Mouse (Mus musculus) embryonic facial prominence, embryonic 12.5 days (tissue): ENCODE measurements at regions not wholly inside any gene's neighbourhood (a gene's known extent, or its start where the extent isn't known, plus 50 kb on each side); places are given as distances from the start of the nearest gene placed in this dataset.

Experiments
- ATAC-seq: fragments of 200-750 bp; cut with Nextera tagmentation; 2 replicates; pipeline ENCODE4 v1.8.0; 2017; ENCODE audit not compliant: insufficient number of reproducible peaks, insufficient read depth, low FRiP score, low TSS enrichment
- H3K27ac ChIP-seq: fragments of 300-500 bp; sonication (generic); 2 replicates; pipeline ENCODE4 v1.5.1; 2016; ENCODE audit warnings: mild to moderate bottlenecking
- H3K27me3 ChIP-seq: fragments of 300-500 bp; sonication (generic); 2 replicates; pipeline ENCODE4 v1.6.1; 2016; ENCODE audit warnings: mild to moderate bottlenecking, moderate library complexity
- H3K36me3 ChIP-seq: fragments of 300-500 bp; sonication (generic); 2 replicates; pipeline ENCODE4 v1.6.1; 2016; ENCODE audit warnings: mild to moderate bottlenecking
- H3K4me1 ChIP-seq: fragments of 300-500 bp; sonication (generic); 2 replicates; pipeline ENCODE4 v1.6.1; 2016
- H3K4me2 ChIP-seq: fragments of 300-500 bp; sonication (generic); replicated peaks from 2 replicates; pipeline ENCODE4 v1.6.1; 2016; ENCODE audit warnings: mild to moderate bottlenecking, moderate library complexity
- H3K4me3 ChIP-seq: fragments of 300-500 bp; sonication (generic); 2 replicates; pipeline ENCODE4 v1.5.1; 2016; ENCODE audit warnings: mild to moderate bottlenecking
- H3K9ac ChIP-seq: fragments of 300-500 bp; sonication (generic); 2 replicates; pipeline ENCODE4 v1.6.1; 2016; ENCODE audit warnings: mild to moderate bottlenecking, moderate library complexity
- H3K9me3 ChIP-seq: fragments of 300-500 bp; sonication (generic); 2 replicates; pipeline ENCODE4 v1.6.1; 2016; ENCODE audit warnings: mild to moderate bottlenecking, moderate library complexity
- WGBS: fragments of 180-500 bp; shearing (Covaris S2); methylation state at CpG from one replicate; pipeline ENCODE4 v1.1.7; 2016; 5-methylcytosine and 5-hydroxymethylcytosine counted together

- no peaks in the 10 kb centered on the region for H3K9me3 ChIP-seq
- H3K27me3 ChIP-seq = no peaks in the 10 kb centered on the region
- no peak overlapping the region for H3K27ac ChIP-seq
- no peaks in the 10 kb centered on the region for H3K4me1 ChIP-seq
- no peak overlapping the region for H3K4me3 ChIP-seq
- no peak overlapping the region for H3K9ac ChIP-seq
- ATAC-seq = no peak
- no peak overlapping the region for H3K4me2 ChIP-seq
- 86% methylated on average over 5 of the region's 5 CpGs for WGBS
- no peaks in the 10 kb centered on the region for H3K36me3 ChIP-seq
Observed at GRCm38 (mm10) chr10:98702470-98703215, 211.6 kb upstream of the Atp2b1 start.

DNA sequence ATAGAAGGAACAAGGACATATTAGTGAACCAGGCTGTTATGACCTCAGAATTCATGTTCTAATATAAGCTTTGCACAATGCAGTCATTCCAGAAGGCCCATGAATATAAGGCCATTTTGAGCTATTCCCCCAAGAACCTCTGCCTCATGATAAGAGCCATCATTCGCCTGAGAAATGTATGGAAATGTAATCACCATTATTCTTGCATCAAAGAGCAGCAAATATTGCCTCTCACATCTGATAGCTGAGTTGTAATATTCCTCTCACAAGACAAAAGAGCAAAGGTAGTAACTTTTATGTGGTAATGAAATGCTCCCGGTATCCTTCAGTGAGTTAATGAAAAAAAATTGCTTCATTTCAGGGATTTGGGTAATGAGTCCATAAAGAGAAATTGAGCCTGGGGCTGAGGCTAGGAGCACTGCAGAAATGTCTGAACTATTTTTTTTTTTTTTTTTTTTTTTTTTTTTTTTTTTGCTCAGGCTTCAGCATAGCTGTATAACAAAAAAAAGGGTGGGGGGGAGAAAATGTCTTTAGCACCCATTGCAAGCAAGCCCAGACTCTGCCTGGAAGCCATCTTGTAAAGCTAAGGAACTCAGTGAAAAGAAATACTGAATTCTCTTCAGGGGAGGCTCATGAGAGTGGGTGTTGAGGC is 210.4 kb upstream of the Atp2b1 start:
- ATAC-seq = no peak
- Histone ChIP-seq H3K4me2 (no peak overlapping the region), H3K9me3 (no peaks in the 10 kb centered on the region), H3K36me3 (no peaks in the 10 kb centered on the region), H3K4me1 (no peaks in the 10 kb centered on the region), H3K9ac (no peak overlapping the region), H3K4me3 (no peak overlapping the region), H3K27me3 (no peaks in the 10 kb centered on the region), H3K27ac (no peak overlapping the region)
- 74% methylated on average over 2 of the region's 2 CpGs for WGBS

DNA sequence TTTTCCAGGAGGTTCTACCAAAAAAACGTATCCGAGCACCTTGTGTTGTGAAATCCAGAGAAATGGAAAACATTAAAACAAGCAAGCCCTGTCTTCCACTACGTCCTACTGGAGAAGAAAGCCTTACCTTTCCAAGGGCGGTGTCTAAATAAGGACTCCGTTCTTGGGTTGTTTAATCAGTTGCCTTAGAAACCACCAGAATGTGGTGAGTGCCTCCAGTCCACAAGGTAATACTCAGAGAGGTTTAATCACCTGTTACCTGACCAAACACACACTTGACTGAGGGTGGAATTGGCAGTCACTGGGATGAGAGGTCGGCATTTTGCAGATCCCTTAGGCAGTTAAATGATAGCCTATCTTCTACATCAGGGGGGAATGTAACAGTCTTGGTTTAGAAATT is 209.6 kb upstream of the Atp2b1 start:
- no peaks in the 10 kb centered on the region for H3K36me3 ChIP-seq
- H3K27ac ChIP-seq = no peak overlapping the region
- no peak overlapping the region for H3K4me2 ChIP-seq
- H3K4me1 ChIP-seq = no peaks in the 10 kb centered on the region
- 83% methylated on average over 6 of the region's 6 CpGs for WGBS
- H3K9me3 ChIP-seq = no peaks in the 10 kb centered on the region
- no peak overlapping the region for H3K4me3 ChIP-seq
- H3K9ac ChIP-seq = no peak overlapping the region
- no peaks in the 10 kb centered on the region for H3K27me3 ChIP-seq
- ATAC-seq = no peak

GRCm38 (mm10) chr10:98717856-98718255 is 196.3 kb upstream of the Atp2b1 start:
- no peak overlapping the region for H3K4me2 ChIP-seq
- 88% methylated on average over 4 of the region's 4 CpGs for WGBS
- H3K9ac ChIP-seq = no peak overlapping the region
- no peaks in the 10 kb centered on the region for H3K4me1 ChIP-seq
- H3K27me3 ChIP-seq = no peaks in the 10 kb centered on the region
- H3K27ac ChIP-seq = no peak overlapping the region
- no peak overlapping the region for H3K4me3 ChIP-seq
- no peak for ATAC-seq
- H3K36me3 ChIP-seq = no peaks in the 10 kb centered on the region
- no peaks in the 10 kb centered on the region for H3K9me3 ChIP-seq

DNA sequence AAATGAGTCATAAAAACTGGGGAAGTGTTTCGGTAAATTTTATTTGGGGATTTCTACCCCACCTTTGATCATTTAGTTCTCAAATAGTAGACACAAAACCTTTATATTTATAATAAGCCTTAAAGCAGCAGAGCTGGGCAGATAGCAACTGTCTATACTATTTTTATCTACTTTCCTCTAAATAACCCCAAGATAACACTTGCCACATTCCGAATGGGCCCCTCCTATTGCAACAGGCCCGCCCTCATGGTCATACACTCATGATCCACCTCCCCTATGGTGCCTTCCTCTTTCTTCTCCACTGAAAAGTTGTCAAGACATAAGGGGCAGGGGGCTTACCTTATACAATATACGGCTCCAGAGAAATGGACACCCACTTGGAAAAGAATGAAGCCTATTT is 195.5 kb upstream of the Atp2b1 start:
- WGBS = 86% methylated on average over 4 of the region's 4 CpGs
- Histone ChIP-seq H3K9me3 (no peaks in the 10 kb centered on the region), H3K4me1 (no peaks in the 10 kb centered on the region), H3K27me3 (no peaks in the 10 kb centered on the region), H3K9ac (no peak overlapping the region), H3K36me3 (no peaks in the 10 kb centered on the region), H3K4me3 (no peak overlapping the region), H3K27ac (no peak overlapping the region), H3K4me2 (no peak overlapping the region)
- ATAC-seq = no peak

- Histone ChIP-seq H3K27me3 (no peaks in the 10 kb centered on the region), H3K9me3 (no peaks in the 10 kb centered on the region), H3K9ac (no peak overlapping the region), H3K27ac (no peak overlapping the region), H3K4me1 (no peaks in the 10 kb centered on the region), H3K4me2 (no peak overlapping the region), H3K4me3 (no peak overlapping the region), H3K36me3 (no peaks in the 10 kb centered on the region)
- ATAC-seq = no peak
- WGBS = 65% methylated on average over 6 of the region's 6 CpGs
Observed at GRCm38 (mm10) chr10:98720256-98721005, 193.8 kb upstream of the Atp2b1 start.

DNA sequence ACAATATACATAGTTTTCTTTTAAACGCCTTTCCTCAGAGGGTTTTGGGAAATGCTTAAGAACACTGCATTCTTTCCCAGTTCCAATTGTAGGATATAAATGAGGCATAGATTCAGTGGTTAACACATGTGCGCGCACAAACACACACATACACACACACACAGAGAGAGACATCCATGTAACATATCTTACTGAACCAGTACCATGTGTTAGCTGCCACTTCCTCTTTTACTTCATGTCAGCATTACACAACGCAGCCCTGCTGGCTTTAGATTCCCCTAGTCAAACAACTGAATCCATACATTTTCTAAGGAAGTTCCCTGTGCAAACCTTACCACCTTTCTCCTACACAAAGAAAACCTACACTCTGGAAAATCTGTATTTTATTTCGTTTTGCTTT is 189.1 kb upstream of the Atp2b1 start:
- Histone ChIP-seq H3K9me3 (no peaks in the 10 kb centered on the region), H3K9ac (no peak overlapping the region), H3K27ac (no peak overlapping the region), H3K27me3 (no peaks in the 10 kb centered on the region), H3K4me1 (no peaks in the 10 kb centered on the region), H3K4me2 (no peak overlapping the region), H3K4me3 (no peak overlapping the region), H3K36me3 (no peaks in the 10 kb centered on the region)
- ATAC-seq = no peak
- 86% methylated on average over 5 of the region's 5 CpGs for WGBS

GRCm38 (mm10) chr10:98727130-98727529 is 187.1 kb upstream of the Atp2b1 start:
- H3K4me2 ChIP-seq = no peak overlapping the region
- H3K36me3 ChIP-seq = no peaks in the 10 kb centered on the region
- H3K27me3 ChIP-seq = no peaks in the 10 kb centered on the region
- WGBS = 81% methylated on average over 4 of the region's 4 CpGs
- H3K27ac ChIP-seq = no peak overlapping the region
- no peak for ATAC-seq
- H3K4me1 ChIP-seq = no peaks in the 10 kb centered on the region
- H3K4me3 ChIP-seq = no peak overlapping the region
- H3K9ac ChIP-seq = no peak overlapping the region
- H3K9me3 ChIP-seq = no peaks in the 10 kb centered on the region

GRCm38 (mm10) chr10:98728396-98729030 is 185.7 kb upstream of the Atp2b1 start:
- no peak for ATAC-seq
- no peaks in the 10 kb centered on the region for H3K9me3 ChIP-seq
- no peaks in the 10 kb centered on the region for H3K4me1 ChIP-seq
- WGBS = 85% methylated on average over 5 of the region's 5 CpGs
- H3K27ac ChIP-seq = no peak overlapping the region
- no peaks in the 10 kb centered on the region for H3K27me3 ChIP-seq
- no peak overlapping the region for H3K9ac ChIP-seq
- H3K4me3 ChIP-seq = no peak overlapping the region
- no peaks in the 10 kb centered on the region for H3K36me3 ChIP-seq
- H3K4me2 ChIP-seq = no peak overlapping the region

- no peaks in the 10 kb centered on the region for H3K36me3 ChIP-seq
- ATAC-seq = no peak
- no peak overlapping the region for H3K27ac ChIP-seq
- no peaks in the 10 kb centered on the region for H3K4me1 ChIP-seq
- no peaks in the 10 kb centered on the region for H3K9me3 ChIP-seq
- no peaks in the 10 kb centered on the region for H3K27me3 ChIP-seq
- H3K9ac ChIP-seq = no peak overlapping the region
- H3K4me2 ChIP-seq = no peak overlapping the region
- 86% methylated on average over 7 of the region's 7 CpGs for WGBS
- no peak overlapping the region for H3K4me3 ChIP-seq
Observed at GRCm38 (mm10) chr10:98733950-98734585, 180.1 kb upstream of the Atp2b1 start.

GRCm38 (mm10) chr10:98740507-98741147 is 173.6 kb upstream of the Atp2b1 start:
- no peaks in the 10 kb centered on the region for H3K9me3 ChIP-seq
- peaks cover 2% of the 10 kb centered on the region; the same call in 1 of the 2 replicates for H3K4me1 ChIP-seq
- no peak for ATAC-seq
- no peaks in the 10 kb centered on the region for H3K36me3 ChIP-seq
- WGBS = 85% methylated on average over 7 of the region's 7 CpGs
- H3K4me3 ChIP-seq = no peak overlapping the region
- no peak overlapping the region for H3K4me2 ChIP-seq
- H3K9ac ChIP-seq = no peak overlapping the region
- H3K27me3 ChIP-seq = no peaks in the 10 kb centered on the region
- H3K27ac ChIP-seq = no peak overlapping the region
